Mouse (Mus musculus) spleen, postnatal 36 days (tissue): ENCODE data around the gene Cacnb3.

Experiments used
- DNase-seq, 2 experiments: peaks; one replicate each; pipeline ENCODE4 v3.0.0; 2022; ENCODE audit warnings: low spot score in 2 of 2, mixed read lengths in 1 of 2

Cacnb3 gene

DNA sequence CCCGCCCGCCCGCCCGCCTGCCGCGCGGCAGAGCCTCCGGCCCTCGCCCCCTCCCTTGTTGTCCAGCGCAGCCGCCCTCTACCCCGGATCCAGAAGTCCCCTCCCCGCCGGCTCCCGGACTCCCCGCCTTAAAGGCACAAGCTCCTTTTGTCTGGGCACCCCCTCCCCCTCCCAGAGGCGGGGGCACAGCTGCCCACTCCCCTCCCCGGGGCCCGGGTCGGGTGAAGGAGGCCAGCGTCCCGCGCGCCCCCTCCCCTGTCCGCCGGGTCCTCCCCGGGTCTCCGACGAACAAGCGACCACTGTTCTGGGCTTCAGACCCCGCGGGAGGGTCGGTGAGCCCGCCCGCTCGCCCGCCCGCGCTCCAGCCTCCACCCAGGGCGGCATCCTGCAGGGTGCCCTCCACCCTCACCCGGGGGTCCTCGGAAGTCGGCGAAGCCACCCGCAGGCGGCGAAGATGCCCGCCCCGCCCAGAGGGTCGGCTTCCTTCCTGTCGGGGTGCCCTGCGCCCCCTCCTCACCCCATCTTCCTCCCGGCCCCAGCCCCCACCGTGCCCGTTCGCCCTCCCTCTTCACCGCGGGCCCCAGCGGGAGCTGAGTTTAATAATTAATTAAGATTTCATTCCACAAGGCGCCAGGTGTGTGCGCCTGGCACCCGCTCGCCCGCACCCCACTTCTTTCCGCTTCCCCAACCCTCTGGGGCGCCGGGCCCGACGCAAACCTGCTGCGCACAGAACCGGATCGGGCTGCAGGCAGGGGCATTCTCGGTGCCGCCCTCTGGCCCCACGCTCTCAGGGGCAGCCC is 21.1 kb upstream of the Cacnb3 start, which contains the start of gene Adcy6:
TSS of gene Adcy6 (minus strand) at position 746 of the 800 bp plus-strand sequence.
- peak in 1 of 2 experiments; percentile 39 for DNase-seq

DNA sequence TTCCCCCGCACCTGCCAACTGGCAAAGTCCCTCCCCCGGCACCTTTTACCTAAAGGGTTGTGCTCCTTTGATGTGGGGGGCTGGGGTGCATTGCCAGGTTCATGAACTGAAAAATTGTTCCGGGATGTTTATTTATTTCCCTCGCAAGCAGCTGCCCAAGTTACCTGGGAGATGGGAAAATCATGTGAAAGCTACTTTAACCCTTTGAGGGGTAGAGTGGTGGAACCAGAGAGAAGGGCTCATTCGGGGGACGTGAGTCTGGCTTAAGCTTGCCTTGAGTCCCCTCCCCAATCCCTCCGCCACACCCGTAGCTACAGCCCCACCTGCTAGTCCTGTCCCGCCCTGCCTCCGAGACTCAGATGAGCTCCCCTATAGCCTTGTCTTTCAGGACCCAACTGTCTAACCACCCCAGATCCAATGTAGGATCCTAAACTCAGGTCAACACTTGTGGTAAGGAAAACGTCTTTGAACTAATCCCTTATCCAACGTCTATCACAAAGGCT is 20.5 kb upstream of the Cacnb3 start:
- peak in 1 of 2 experiments; percentile 34 for DNase-seq

GRCm38 (mm10) chr15:98612229-98612628 is 18.4 kb upstream of the Cacnb3 start:
- no peak for DNase-seq

GRCm38 (mm10) chr15:98614551-98614950 is 16.1 kb upstream of the Cacnb3 start:
- DNase-seq: no peak

- DNase-seq: no peak
Observed at GRCm38 (mm10) chr15:98614971-98615370, 15.7 kb upstream of the Cacnb3 start.

DNA sequence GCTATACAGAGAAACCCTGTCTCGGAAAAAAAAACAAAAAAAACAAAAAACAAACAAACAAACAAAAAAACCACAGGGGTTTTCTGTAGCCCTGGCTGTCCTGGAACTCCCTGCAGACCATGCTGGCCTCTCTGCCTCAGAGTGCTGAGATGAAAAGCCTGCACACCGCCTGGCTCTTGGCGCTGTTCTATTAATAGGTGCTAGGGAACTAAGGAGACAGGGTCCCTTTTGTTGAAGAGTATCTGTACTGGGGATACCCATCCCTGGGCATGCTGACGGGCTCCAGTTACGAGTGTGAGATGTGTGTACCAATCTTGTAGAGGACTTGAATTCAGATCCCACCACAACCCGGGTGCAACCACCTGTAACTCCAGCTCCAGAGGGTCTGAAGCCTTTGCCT is 14.9 kb upstream of the Cacnb3 start:
- DNase-seq: no peak

DNA sequence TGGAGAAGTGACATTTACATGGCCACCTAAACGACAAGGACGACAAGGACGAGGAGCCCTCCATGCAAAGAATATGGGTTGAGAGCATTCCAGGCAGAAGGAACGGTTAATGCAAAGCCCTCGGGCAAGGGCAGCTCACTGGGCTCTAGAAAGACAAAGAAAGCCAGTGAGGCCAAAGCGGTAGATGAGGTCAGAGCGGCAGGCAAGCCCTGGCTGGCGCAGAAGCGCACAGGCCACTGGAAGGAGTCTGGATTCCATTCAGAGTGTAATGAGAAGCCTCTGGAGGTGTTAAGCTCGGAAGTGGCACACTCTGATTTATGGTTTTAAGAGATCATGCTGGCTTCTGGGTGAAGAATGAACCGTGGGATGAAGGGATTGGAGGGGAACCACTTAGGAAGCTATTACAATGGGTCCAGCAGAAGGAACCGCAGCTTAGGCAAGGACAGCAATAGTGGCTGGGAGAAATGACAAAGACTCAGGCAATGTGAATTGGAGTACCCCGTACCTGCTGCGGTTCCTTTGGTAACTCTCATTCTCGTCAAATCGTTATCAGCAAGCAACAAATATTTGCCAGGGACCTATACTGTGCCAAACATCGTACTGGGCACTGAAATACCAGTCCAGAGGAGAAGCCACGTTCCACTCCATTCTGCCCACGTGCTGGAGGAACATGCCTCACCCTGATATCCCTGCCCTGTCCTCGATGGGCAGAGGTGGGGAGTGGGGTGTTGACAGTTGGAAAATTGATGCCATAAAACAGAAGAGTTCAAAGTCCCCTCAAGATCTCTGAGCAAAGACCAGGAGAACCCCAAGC is 14.1 kb upstream of the Cacnb3 start:
- no peak for DNase-seq

- DNase-seq: peak; percentile 20 to 54
Observed at GRCm38 (mm10) chr15:98617176-98617537, 13.5 kb upstream of the Cacnb3 start.

DNA sequence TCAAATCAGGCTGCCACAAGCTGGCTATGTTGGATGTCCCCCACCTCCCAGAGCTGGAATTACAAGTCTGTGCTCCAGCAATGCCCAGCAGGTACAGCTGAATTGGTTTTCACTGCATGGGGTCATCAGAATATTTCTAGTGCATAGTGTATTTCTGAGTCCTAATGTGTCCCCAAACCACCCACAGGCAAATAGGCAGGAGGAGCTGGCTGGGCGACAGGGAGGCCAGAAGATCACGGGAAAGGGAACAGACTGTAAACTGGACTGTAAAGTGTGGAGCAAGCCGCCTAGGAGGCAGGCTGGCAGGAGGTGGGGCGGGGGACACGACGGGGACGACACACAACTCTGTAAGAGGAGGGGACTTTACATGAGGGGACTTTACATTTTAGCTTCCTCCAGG is 8.4 kb upstream of the Cacnb3 start:
- DNase-seq: no peak

DNA sequence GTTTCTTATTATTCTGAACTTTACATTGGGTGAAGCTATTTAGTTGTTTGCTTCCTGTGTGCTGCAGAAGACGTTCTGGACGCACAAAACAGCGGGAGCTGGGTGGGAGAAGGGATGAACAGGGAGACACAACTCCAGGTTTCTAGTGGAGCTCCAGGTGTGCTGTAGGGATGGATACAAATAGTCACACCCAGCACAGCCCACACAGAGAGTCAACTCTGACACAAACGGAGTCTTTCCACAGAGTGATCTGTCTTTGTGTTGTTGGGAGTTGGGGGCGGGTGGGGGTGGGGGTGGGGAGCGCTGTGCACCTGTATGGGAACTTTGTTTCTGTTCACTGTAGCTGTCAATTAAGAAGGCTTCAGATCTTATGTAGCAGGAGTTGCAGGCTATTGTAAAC is 7.9 kb upstream of the Cacnb3 start:
- DNase-seq: no peak

DNA sequence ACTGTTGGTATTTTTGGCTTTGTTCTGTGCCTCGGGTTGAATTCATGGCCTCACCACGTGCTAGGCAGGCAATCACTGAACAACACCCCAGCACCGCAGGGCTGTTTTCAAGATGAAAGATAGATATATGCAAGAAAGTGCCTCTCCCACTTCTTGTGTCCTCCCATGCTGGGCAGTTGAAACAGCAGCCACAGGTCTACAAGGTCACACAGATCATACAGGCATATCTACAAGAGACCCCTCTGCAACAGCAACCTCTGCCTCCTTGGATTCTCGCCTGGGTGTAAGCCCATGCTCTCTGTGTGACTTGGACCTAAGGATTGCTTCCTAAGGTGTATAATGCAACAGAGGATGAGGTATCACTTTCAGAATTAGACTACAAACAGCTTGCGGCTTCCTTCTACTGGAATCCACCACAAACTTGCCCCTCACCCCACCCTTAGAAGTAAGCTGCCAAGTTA is 7.2 kb upstream of the Cacnb3 start:
- no peak for DNase-seq

DNA sequence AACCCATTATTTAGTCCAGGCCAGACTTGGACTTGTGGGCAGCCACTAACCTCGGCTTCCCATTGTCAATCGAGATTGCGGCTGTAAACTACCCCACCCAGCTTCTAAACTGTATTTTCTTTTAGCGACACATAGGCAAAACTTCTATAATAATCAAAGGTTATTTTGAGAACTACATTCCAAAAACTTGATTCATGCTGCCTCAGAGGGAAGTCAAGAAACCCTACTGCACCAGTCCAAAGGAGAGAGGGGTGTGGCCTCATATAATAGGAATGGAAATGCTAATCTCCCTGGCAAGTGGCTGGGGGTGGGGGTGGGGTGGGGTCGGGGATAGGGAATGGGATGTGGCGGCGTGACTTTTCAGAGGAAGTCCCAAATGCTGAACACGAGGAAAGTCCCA is 4.6 kb upstream of the Cacnb3 start:
- DNase-seq: no peak

DNA sequence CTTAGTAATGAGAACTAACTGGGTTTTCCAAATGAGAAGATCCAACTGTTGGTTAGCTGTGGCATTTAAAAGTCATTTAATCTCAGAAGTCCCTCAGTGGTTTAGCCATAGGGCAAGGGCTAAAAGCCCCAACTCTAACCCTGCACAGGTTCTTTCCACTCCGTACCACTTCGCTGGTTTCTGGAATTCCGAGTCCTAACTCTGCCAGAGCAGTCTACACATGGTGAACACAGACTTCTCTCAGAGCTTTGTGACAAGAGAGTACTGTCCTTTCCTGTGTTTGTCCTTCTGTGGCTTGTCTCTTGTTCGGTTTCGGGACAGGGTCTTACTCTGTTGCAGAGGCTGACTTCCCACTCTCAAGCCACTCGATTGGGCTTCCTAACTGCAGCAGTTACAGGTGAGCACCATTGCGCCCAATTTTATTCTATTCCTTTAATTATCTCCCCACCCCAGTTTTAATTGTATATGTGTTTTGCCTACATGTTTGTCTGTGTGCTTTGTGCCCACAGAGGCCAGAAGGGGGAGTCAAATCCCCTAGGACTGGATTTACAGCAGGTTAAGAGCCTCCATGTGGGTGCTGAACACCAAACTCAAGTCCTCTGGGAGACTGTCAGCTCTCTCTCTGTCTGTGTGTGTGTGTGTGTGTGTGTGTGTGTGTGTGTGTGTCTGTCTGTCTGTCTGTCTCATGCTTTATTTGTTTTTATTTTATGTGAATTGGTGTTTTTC is 4.0 kb upstream of the Cacnb3 start:
- DNase-seq: no peak

- DNase-seq: no peak
Observed at GRCm38 (mm10) chr15:98628589-98629254, 1.9 kb upstream of the Cacnb3 start.

DNA sequence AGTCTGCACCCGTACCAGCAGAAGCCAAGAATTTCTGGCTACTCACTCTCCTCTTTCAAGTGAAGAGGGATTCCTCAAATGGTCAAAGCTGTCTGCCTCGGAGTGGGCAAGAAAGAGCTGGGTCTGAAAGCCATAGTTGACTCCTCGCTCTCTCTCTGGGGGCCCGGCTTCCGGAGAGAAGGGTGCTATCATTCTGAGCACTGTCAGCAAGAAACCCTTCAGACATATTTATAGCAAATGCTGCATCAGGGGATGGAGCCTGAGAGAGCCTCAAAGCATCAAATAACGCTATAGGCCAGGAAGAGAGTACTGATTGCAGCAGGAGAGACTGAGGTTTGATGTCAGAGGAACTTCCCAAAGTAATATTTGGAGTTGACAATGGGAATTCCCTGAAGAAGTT is 1.2 kb upstream of the Cacnb3 start:
- no peak for DNase-seq

- DNase-seq: peak; percentile 24 to 34
Observed at GRCm38 (mm10) chr15:98631493-98631892, 853 bp downstream of the Cacnb3 start.

DNA sequence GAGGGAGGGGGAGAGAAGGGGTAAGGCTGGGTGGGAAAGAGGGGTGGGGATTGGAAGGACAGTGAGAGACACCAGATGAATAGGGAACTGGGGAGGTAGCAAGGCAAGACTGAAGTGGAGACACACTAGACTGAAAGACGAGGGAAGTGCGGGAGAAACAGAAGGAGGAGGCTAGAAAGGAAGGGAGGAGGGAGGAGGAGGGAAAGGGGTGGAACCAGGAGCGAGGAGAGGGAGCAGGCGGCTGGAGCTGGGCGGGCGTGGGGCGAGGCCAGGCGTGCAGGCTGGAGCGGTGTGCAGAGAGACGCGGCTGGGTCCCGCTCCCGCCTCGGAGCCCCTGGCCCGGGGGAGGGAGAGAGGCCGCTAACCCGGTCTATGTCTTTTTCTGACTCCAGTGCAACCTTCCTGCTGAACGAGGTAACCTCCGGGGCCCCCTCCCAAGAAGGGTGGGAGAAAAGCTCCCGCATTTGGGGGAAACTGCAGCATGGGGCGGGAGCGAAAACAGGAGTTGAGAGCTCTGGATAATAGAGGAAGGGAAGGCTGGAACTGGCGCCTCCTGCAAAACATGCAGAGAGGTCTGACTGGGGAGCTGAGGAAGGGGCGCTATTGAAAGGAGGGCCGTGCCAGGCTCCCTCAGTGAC is 1.6 kb downstream of the Cacnb3 start:
- no peak for DNase-seq

GRCm38 (mm10) chr15:98632921-98633320 is 2.3 kb downstream of the Cacnb3 start:
- DNase-seq: no peak

DNA sequence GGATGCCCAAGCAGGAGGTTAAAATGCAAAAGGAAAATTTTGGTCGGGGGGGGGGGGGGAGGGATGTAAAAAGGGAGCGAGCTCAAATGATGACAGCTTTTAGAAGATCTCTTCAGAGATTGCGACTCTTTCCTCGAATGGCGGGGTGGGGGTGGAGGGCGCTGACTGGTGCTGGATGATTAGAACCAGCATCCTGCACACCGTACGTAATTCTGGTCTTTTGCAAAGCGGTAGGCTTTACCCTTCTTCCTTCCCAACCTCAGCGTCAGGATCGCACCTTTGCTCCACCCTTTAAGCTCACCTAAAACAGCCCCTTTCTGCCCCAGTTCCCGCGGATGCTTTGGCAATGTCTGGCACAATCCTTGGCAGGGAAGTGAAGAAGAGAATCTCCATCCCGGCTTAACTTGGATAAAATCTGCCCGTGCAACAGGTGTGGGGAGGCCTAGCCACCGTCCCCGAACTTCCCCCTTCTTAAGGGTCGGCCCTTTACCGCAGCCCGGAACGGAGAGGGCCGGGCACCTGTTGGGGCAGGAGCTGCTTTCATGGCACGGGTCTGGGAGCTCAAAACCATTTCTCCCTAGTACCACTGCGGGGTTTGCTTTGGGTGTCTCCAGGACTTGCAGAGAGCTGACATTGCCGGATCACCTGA is 3.3 kb downstream of the Cacnb3 start:
- no peak for DNase-seq

GRCm38 (mm10) chr15:98634541-98635081 is 4.0 kb downstream of the Cacnb3 start:
- DNase-seq: peak; percentile 29
